Mouse (Mus musculus): ENCODE results near the gene Ccr1. TPM values are rescaled to one million over a fixed set of nuclear protein-coding genes. Genes with fewer than 3 reads are reported as not detected.

The Ccr1 gene
- 2.8 and 3.0 TPM in 2 replicates for polyA plus RNA-seq (2015; fragmentation: Nextera tagmentation; extraction: Ambion mirVana)

- no peak for DNase-seq (ENCODE audit: low spot score)
- H3K27me3 ChIP-seq (ENCODE audit: insufficient read depth, low read length), result no peaks in the 10 kb centered on the region
- ATAC-seq (replicated peaks; ENCODE audit: low FRiP score, low read depth), result no peak
- WGBS, result 83% methylated on average over 1 of the region's 1 CpGs
- TF ChIP-seq CTCF (IDR thresholded peaks at IDR 0.05; ENCODE audit: low read depth), result no peak
- no peaks in the 10 kb centered on the region for H3K9me3 ChIP-seq (replicated peaks; ENCODE audit: low read length)
- no peak within 1 kb of the TSS for H3K27ac ChIP-seq
- no peak within 1 kb of the TSS for H3K4me2 ChIP-seq (ENCODE audit: low read length)
- H3K9ac ChIP-seq (ENCODE audit: low read depth, low read length), result no peak within 1 kb of the TSS
- no peak within 1 kb of the TSS for H3K4me3 ChIP-seq (replicated peaks; ENCODE audit: low read depth, low read length)
- H3K36me3 ChIP-seq (ENCODE audit: insufficient read depth, low read length), result no peaks in the 10 kb centered on the region
- no peaks in the 10 kb centered on the region for H3K4me1 ChIP-seq (replicated peaks; ENCODE audit: insufficient read depth, low read length)
Observed at GRCm38 (mm10) chr9:123968290-123968912, at the start of gene Ccr1. Ccr1 (minus strand) TSS chr9:123968692.

GRCm38 (mm10) chr9:124016048-124016447, 47.6 kb upstream of the Ccr1 start:
- Histone ChIP-seq H3K4me1 (replicated peaks; ENCODE audit: insufficient read depth, low read length) (no peaks in the 10 kb centered on the region), H3K4me2 (ENCODE audit: low read length) (no peak overlapping the region), H3K36me3 (ENCODE audit: insufficient read depth, low read length) (no peaks in the 10 kb centered on the region), H3K27me3 (ENCODE audit: insufficient read depth, low read length) (no peaks in the 10 kb centered on the region), H3K9me3 (replicated peaks; ENCODE audit: low read length) (no peaks in the 10 kb centered on the region), H3K4me3 (replicated peaks; ENCODE audit: low read depth, low read length) (no peak overlapping the region), H3K27ac (no peak overlapping the region), H3K9ac (ENCODE audit: low read depth, low read length) (no peak overlapping the region)
- ATAC-seq (replicated peaks; ENCODE audit: low FRiP score, low read depth) (no peak), DNase-seq (ENCODE audit: low spot score) (no peak)
- 69% methylated on average over 2 of the region's 2 CpGs for WGBS
- TF ChIP-seq CTCF (IDR thresholded peaks at IDR 0.05; ENCODE audit: low read depth), result no peak

GRCm38 (mm10) chr9:124014985-124015652, 46.6 kb upstream of the Ccr1 start:
- Histone ChIP-seq H3K27ac (no peak overlapping the region), H3K9ac (ENCODE audit: low read depth, low read length) (no peak overlapping the region), H3K4me2 (ENCODE audit: low read length) (no peak overlapping the region), H3K4me1 (replicated peaks; ENCODE audit: insufficient read depth, low read length) (no peaks in the 10 kb centered on the region), H3K4me3 (replicated peaks; ENCODE audit: low read depth, low read length) (no peak overlapping the region), H3K9me3 (replicated peaks; ENCODE audit: low read length) (no peaks in the 10 kb centered on the region), H3K27me3 (ENCODE audit: insufficient read depth, low read length) (no peaks in the 10 kb centered on the region), H3K36me3 (ENCODE audit: insufficient read depth, low read length) (no peaks in the 10 kb centered on the region)
- WGBS, result 77% methylated on average over 2 of the region's 2 CpGs
- DNase-seq (ENCODE audit: low spot score) (no peak), ATAC-seq (replicated peaks; ENCODE audit: low FRiP score, low read depth) (no peak)
- TF ChIP-seq CTCF (IDR thresholded peaks at IDR 0.05; ENCODE audit: low read depth), result no peak

- Histone ChIP-seq H3K4me1 (replicated peaks; ENCODE audit: insufficient read depth, low read length) (no peaks in the 10 kb centered on the region), H3K27ac (no peak overlapping the region), H3K4me2 (ENCODE audit: low read length) (no peak overlapping the region), H3K27me3 (ENCODE audit: insufficient read depth, low read length) (no peaks in the 10 kb centered on the region), H3K9ac (ENCODE audit: low read depth, low read length) (no peak overlapping the region), H3K4me3 (replicated peaks; ENCODE audit: low read depth, low read length) (no peak overlapping the region), H3K9me3 (replicated peaks; ENCODE audit: low read length) (no peaks in the 10 kb centered on the region), H3K36me3 (ENCODE audit: insufficient read depth, low read length) (no peaks in the 10 kb centered on the region)
- no peak for TF ChIP-seq CTCF (IDR thresholded peaks at IDR 0.05; ENCODE audit: low read depth)
- 81% methylated on average over 3 of the region's 3 CpGs for WGBS
- DNase-seq (ENCODE audit: low spot score), result no peak
- no peak for ATAC-seq (replicated peaks; ENCODE audit: low FRiP score, low read depth)
Observed at GRCm38 (mm10) chr9:124013270-124013669, 44.8 kb upstream of the Ccr1 start.

DNA sequence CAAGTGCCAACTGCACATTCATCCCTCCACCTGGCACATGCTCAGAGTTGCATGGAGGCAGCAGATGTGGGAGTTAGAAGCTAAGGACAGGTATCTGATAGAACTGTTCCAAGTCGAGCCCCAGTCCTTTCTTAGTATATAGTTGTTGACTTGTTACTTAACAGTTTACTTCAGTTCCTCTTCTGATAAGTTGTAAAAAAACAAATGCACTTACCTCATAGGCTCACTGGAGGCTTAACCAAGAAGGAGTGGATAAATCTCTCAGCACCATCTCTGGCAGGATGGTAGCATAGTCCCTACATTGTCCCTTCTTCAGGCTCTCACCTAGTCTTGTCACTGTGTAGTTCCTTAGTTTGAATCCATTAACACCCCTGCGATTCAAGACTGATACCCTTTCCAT, 44.2 kb upstream of the Ccr1 start:
- WGBS, result 75% methylated on average over 2 of the region's 2 CpGs
- ATAC-seq (replicated peaks; ENCODE audit: low FRiP score, low read depth) (no peak), DNase-seq (ENCODE audit: low spot score) (no peak)
- Histone ChIP-seq H3K9ac (ENCODE audit: low read depth, low read length) (no peak overlapping the region), H3K4me2 (ENCODE audit: low read length) (no peak overlapping the region), H3K4me3 (replicated peaks; ENCODE audit: low read depth, low read length) (no peak overlapping the region), H3K9me3 (replicated peaks; ENCODE audit: low read length) (no peaks in the 10 kb centered on the region), H3K27me3 (ENCODE audit: insufficient read depth, low read length) (no peaks in the 10 kb centered on the region), H3K36me3 (ENCODE audit: insufficient read depth, low read length) (no peaks in the 10 kb centered on the region), H3K27ac (no peak overlapping the region), H3K4me1 (replicated peaks; ENCODE audit: insufficient read depth, low read length) (no peaks in the 10 kb centered on the region)
- no peak for TF ChIP-seq CTCF (IDR thresholded peaks at IDR 0.05; ENCODE audit: low read depth)

DNA sequence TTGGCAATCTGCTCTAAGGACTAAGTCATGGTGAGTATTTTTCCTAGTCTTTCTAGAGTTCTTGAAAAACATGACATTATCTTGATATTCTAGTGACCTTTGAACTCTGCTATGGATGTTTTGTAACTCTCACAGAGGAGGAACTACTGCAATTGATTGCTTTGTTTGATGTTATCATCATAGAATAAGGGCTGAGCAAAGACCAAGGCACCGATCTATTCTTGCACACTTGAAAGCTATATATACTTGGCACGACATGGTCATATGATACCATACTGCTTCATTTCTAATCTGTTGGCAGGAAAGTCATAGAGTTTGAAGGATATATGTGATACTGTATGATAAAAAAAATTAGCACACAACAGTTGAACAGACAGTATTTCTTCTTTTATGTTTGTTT, 31.3 kb upstream of the Ccr1 start:
- Histone ChIP-seq H3K4me2 (ENCODE audit: low read length) (no peak overlapping the region), H3K27me3 (ENCODE audit: insufficient read depth, low read length) (no peaks in the 10 kb centered on the region), H3K36me3 (ENCODE audit: insufficient read depth, low read length) (no peaks in the 10 kb centered on the region), H3K9me3 (replicated peaks; ENCODE audit: low read length) (no peaks in the 10 kb centered on the region), H3K27ac (no peak overlapping the region), H3K4me1 (replicated peaks; ENCODE audit: insufficient read depth, low read length) (no peaks in the 10 kb centered on the region), H3K9ac (ENCODE audit: low read depth, low read length) (no peak overlapping the region), H3K4me3 (replicated peaks; ENCODE audit: low read depth, low read length) (no peak overlapping the region)
- no peak for ATAC-seq (replicated peaks; ENCODE audit: low FRiP score, low read depth)
- no peak for TF ChIP-seq CTCF (IDR thresholded peaks at IDR 0.05; ENCODE audit: low read depth)
- 79% methylated on average over 2 of the region's 2 CpGs for WGBS
- no peak for DNase-seq (ENCODE audit: low spot score)
